Comparison of ENCODE assay signal across 17 mouse cellular contexts in genomic region chr3:107841370-107841769, GRCm38 (mm10). TPM values are rescaled to one million over a fixed set of nuclear protein-coding genes. Genes with fewer than 3 reads are reported as not detected.
A peak's percentile ranks its signal among the peaks of the same experiment; 100 is the strongest.
DNase-seq lines count a peak whose midpoint lies in the region; ATAC-seq and TF ChIP-seq lines count a peak whose summit lies in the region.
"Had no signal": no experiment of that assay in that cellular context is flagged by ENCODE, and none has a peak within 500 bp of the region (broad histone marks: within the 10 kb centered on the region; RNA-seq: fewer than 3 reads in every experiment).

No protein-coding gene starts in this region.

- no peaks in the 10 kb centered on the region for H3K36me3 ChIP-seq in myocyte (ENCODE audit: control insufficient read depth, insufficient read depth)
- H3K36me3 ChIP-seq in forebrain, embryonic 10.5 days (replicated peaks) = no peaks in the 10 kb centered on the region
- no peaks in the 10 kb centered on the region for H3K36me3 ChIP-seq in liver, postnatal 0 days (replicated peaks; ENCODE audit: insufficient read depth, low read length)
- H3K36me3 ChIP-seq: hindbrain, embryonic 12.5 days; neural tube, embryonic 12.5 days had no signal

- H3K9me3 ChIP-seq in forebrain, embryonic 10.5 days = no peaks in the 10 kb centered on the region
- no peaks in the 10 kb centered on the region for H3K9me3 ChIP-seq in liver, postnatal 0 days (ENCODE audit: low read length)
- H3K9me3 ChIP-seq: hindbrain, embryonic 12.5 days; neural tube, embryonic 12.5 days had no signal

- intact Hi-C loops in left cerebral cortex, postnatal 4 days (cut with DNase I) = no loop called here
- intact Hi-C loops in left cerebral cortex, postnatal 10 days (cut with DNase I) = no loop called here
- intact Hi-C loops in gastrocnemius, postnatal 14 days (cut with DNase I; ENCODE audit: low total_unique reads) = no loop called here

- 84% methylated on average over 7 of the region's 7 CpGs for WGBS in forebrain, embryonic 10.5 days
- 84% methylated on average over 7 of the region's 7 CpGs for WGBS in liver, postnatal 0 days (ENCODE audit: insufficient replicate concordance)

- TF ChIP-seq EP300 in liver, postnatal 0 days (IDR thresholded peaks at IDR 0.05; ENCODE audit: low read depth) = no peak

- no peaks in the 10 kb centered on the region for H3K27me3 ChIP-seq in myocyte (ENCODE audit: control insufficient read depth, insufficient read depth, insufficient read length)
- H3K27me3 ChIP-seq in forebrain, embryonic 10.5 days (ENCODE audit: poor library complexity, severe bottlenecking) = no peaks in the 10 kb centered on the region
- no peaks in the 10 kb centered on the region for H3K27me3 ChIP-seq in liver, postnatal 0 days (ENCODE audit: insufficient read depth, low read length)
- H3K27me3 ChIP-seq: hindbrain, embryonic 12.5 days; neural tube, embryonic 12.5 days had no signal

- H3K9ac ChIP-seq in liver, postnatal 0 days (replicated peaks) = no peak overlapping the region
- H3K9ac ChIP-seq: hindbrain, embryonic 12.5 days; liver, embryonic 14.5 days; neural tube, embryonic 12.5 days had no signal

- H3K79me2 ChIP-seq in myocyte (ENCODE audit: control insufficient read depth, insufficient read depth) = no peaks in the 10 kb centered on the region

- peak overlapping the region; percentile 38 for H3K4me2 ChIP-seq in myocyte (ENCODE audit: low read depth)
- H3K4me2 ChIP-seq in liver, postnatal 0 days (ENCODE audit: low read depth, low read length) = no peak overlapping the region
- H3K4me2 ChIP-seq: hindbrain, embryonic 12.5 days; neural tube, embryonic 12.5 days had no signal

- no peak for ATAC-seq in liver, postnatal 0 days

- no peak overlapping the region for H3ac ChIP-seq in myocyte (ENCODE audit: control insufficient read depth, insufficient read length)

- peak; percentile 18 for DNase-seq in cerebellum, adult 9-11 months
- no peak for DNase-seq in cerebellum, postnatal 14 days
- peak; percentile 34 for DNase-seq in left cerebral cortex, postnatal 4 days
- no peak for DNase-seq in left cerebral cortex, postnatal 10 days (ENCODE audit: extremely low spot score in 1 of 2, low spot score in 2 of 2)
- DNase-seq in gastrocnemius, postnatal 14 days = peak; percentile 88
- DNase-seq in forebrain, embryonic 10.5 days (ENCODE audit: extremely low spot score, low spot score) = no peak
- DNase-seq in liver, postnatal 0 days = no peak
- DNase-seq: B cell, adult 2 months; kidney, postnatal 10 days; thymus, adult 18-20 months had no signal

- TF ChIP-seq CTCF in liver, postnatal 0 days (IDR thresholded peaks at IDR 0.05; ENCODE audit: low read depth) = no peak

- no peak for TF ChIP-seq POLR2A in myocyte (IDR thresholded peaks at IDR 0.05; ENCODE audit: insufficient read length, low read depth)

- H3K4me3 ChIP-seq in myocyte = no peak overlapping the region
- no peak overlapping the region for H3K4me3 ChIP-seq in forebrain, embryonic 10.5 days
- no peak overlapping the region for H3K4me3 ChIP-seq in liver, postnatal 0 days (ENCODE audit: low read depth, low read length)
- H3K4me3 ChIP-seq: hindbrain, embryonic 12.5 days; neural tube, embryonic 12.5 days had no signal

- H3K27ac ChIP-seq in forebrain, embryonic 10.5 days = no peak overlapping the region
- H3K27ac ChIP-seq in liver, postnatal 0 days (ENCODE audit: low read depth) = no peak overlapping the region
- H3K27ac ChIP-seq: hindbrain, embryonic 12.5 days; liver, embryonic 14.5 days; neural tube, embryonic 12.5 days had no signal

- peaks cover 3% of the 10 kb centered on the region; the same call in 1 of the 2 replicates for H3K4me1 ChIP-seq in forebrain, embryonic 10.5 days
- H3K4me1 ChIP-seq in liver, postnatal 0 days (ENCODE audit: insufficient read depth) = peaks cover 4% of the 10 kb centered on the region; the same call in 1 of the 2 replicates

TF ChIP-seq in myocyte, 11 proteins besides CTCF, POLR2A, EP300 and RAD21:
- no peak for TF ChIP-seq SRF (IDR thresholded peaks at IDR 0.05; ENCODE audit: control insufficient read depth, insufficient read length, low read depth)
- peak in 2 of 3 experiments; percentile 6 to 63 for TF ChIP-seq MYOD1 (IDR thresholded peaks at IDR 0.05; ENCODE audit: control insufficient read depth in 1 of 3, insufficient read length in 2 of 3, low read depth in 2 of 3)
- peak in 1 of 3 experiments; percentile 20 for TF ChIP-seq MYOG (IDR thresholded peaks at IDR 0.05; ENCODE audit: control insufficient read depth in 1 of 3, insufficient read depth in 1 of 3, insufficient read length in 2 of 3, low read depth in 2 of 3)
- no peak for TF ChIP-seq TCF12 (IDR thresholded peaks at IDR 0.05; ENCODE audit: insufficient read depth, poor library complexity, severe bottlenecking)
- no peak for TF ChIP-seq TCF3 (IDR thresholded peaks at IDR 0.05; ENCODE audit: insufficient read length, low read depth)
- no peak for TF ChIP-seq REST (IDR thresholded peaks at IDR 0.05; ENCODE audit: insufficient read depth, insufficient read length)
- TF ChIP-seq POLR2AphosphoS2 (IDR thresholded peaks at IDR 0.05; ENCODE audit: insufficient read length, low read depth) = no peak
- no peak for TF ChIP-seq E2F4 (IDR thresholded peaks at IDR 0.05; ENCODE audit: insufficient read depth)
- TF ChIP-seq CEBPB (IDR thresholded peaks at IDR 0.05; ENCODE audit: insufficient read depth, poor library complexity, severe bottlenecking) = no peak
- no peak for TF ChIP-seq MAX (IDR thresholded peaks at IDR 0.05; ENCODE audit: low read depth)
- TF ChIP-seq USF1 (IDR thresholded peaks at IDR 0.05; ENCODE audit: low read depth) = no peak
TF ChIP-seq in myocyte: peak in this region for 2.

RNA-seq across cellular contexts. Expression of gene Eps8l3, which starts 35.7 kb away (rescaled TPM):
- total RNA-seq in left cerebral cortex, postnatal 4 days (2021) = not detected
- total RNA-seq in left cerebral cortex, postnatal 10 days (2021) = not detected
- not detected for total RNA-seq in gastrocnemius, postnatal 14 days (2021)
- polyA plus RNA-seq in myocyte (2012; fragmentation: generic; extraction: Trizol) = not detected
- not detected in 2 replicates for polyA plus RNA-seq in forebrain, embryonic 10.5 days (2016; fragmentation: Nextera tagmentation; extraction: Ambion mirVana)
- polyA plus RNA-seq in liver, postnatal 0 days (2015; fragmentation: Nextera tagmentation; extraction: Ambion mirVana) = not detected in 2 replicates
- total RNA-seq: adrenal gland, adult 18-20 months; megakaryocyte-erythroid progenitor cell, adult 5-6 weeks had no signal
- polyA plus RNA-seq: embryonic facial prominence, embryonic 14.5 days; hindbrain, embryonic 12.5 days; neural tube, embryonic 12.5 days had no signal

RNA-seq across cellular contexts. Expression of gene Gstm5, which starts 54.3 kb away (rescaled TPM):
- 10 to 100 TPM; 80.6 to 81.3 TPM for total RNA-seq in left cerebral cortex, postnatal 4 days (2021)
- 100 to 1,000 TPM; 138 to 141 TPM for total RNA-seq in left cerebral cortex, postnatal 10 days (2021)
- total RNA-seq in gastrocnemius, postnatal 14 days (2021) = 10 to 100 TPM; 58.5 to 60.1 TPM
- 25.4 TPM for polyA plus RNA-seq in myocyte (2012; fragmentation: generic; extraction: Trizol)
- polyA plus RNA-seq in forebrain, embryonic 10.5 days (2016; fragmentation: Nextera tagmentation; extraction: Ambion mirVana) = 225 and 235 TPM in 2 replicates
- polyA plus RNA-seq in liver, postnatal 0 days (2015; fragmentation: Nextera tagmentation; extraction: Ambion mirVana) = 126 and 134 TPM in 2 replicates

Comparison
In these comparisons a context has a peak if more than half of its experiments do, and no peak if none do; other contexts are left out.
1. DNase-seq: peak in cerebellum, adult 9-11 months (single experiment), left cerebral cortex, postnatal 4 days (single experiment) and gastrocnemius, postnatal 14 days (single experiment); none in cerebellum, postnatal 14 days (0 of 2), left cerebral cortex, postnatal 10 days (0 of 2), forebrain, embryonic 10.5 days (single experiment) and liver, postnatal 0 days (single experiment).